Mouse (Mus musculus) myocyte (in vitro differentiated cells): ENCODE measurements around the gene Dag1. TPM values are rescaled to one million over a fixed set of nuclear protein-coding genes. Genes with fewer than 3 reads are reported as not detected.

ENCODE experiments used
- H3K27me3 ChIP-seq: one replicate; pipeline ENCODE4 v1.6.1; 2011; ENCODE audit not compliant: control insufficient read depth, insufficient read depth, insufficient read length
- H3K36me3 ChIP-seq: one replicate; pipeline ENCODE4 v1.6.1; 2011; ENCODE audit not compliant: control insufficient read depth, insufficient read depth
- H3K4me2 ChIP-seq: one replicate; pipeline ENCODE4 v1.6.1; 2011; ENCODE audit warnings: low read depth, control low read depth
- H3K4me3 ChIP-seq: one replicate; pipeline ENCODE4 v1.5.1; 2011; ENCODE audit warnings: mild to moderate bottlenecking, control low read depth, moderate library complexity
- H3K79me2 ChIP-seq: one replicate; pipeline ENCODE4 v1.6.1; 2011; ENCODE audit not compliant: control insufficient read depth, insufficient read depth
- H3ac ChIP-seq: one replicate; pipeline ENCODE4 v1.6.1; 2011; ENCODE audit not compliant: control insufficient read depth, insufficient read length
- CEBPB ChIP-seq: IDR thresholded peaks from 2 replicates; pipeline ENCODE4 v1.6.1; 2011; ENCODE audit warnings: mild to moderate bottlenecking, moderate library complexity; ENCODE audit not compliant: poor library complexity, insufficient read depth, severe bottlenecking
- E2F4 ChIP-seq: IDR thresholded peaks from one replicate; pipeline ENCODE4 v1.6.1; 2011; ENCODE audit warnings: mild to moderate bottlenecking, control low read depth, moderate library complexity; ENCODE audit not compliant: insufficient read depth
- MAX ChIP-seq: IDR thresholded peaks from one replicate; pipeline ENCODE4 v1.6.1; 2011; ENCODE audit warnings: low read depth, mild to moderate bottlenecking, control low read depth
- MYOD1 ChIP-seq, 3 experiments: IDR thresholded peaks; one replicate each; pipeline ENCODE4 v1.6.1; 2011; ENCODE audit warnings: control low read depth in 2 of 3, low read depth in 2 of 3, mild to moderate bottlenecking in 2 of 3, moderate library complexity in 1 of 3; ENCODE audit not compliant: insufficient read length in 2 of 3, control insufficient read depth in 1 of 3
- MYOG ChIP-seq, 3 experiments: IDR thresholded peaks; one replicate each; pipeline ENCODE4 v1.6.1; 2011; ENCODE audit warnings: control low read depth in 2 of 3, low read depth in 2 of 3, mild to moderate bottlenecking in 2 of 3; ENCODE audit not compliant: insufficient read length in 2 of 3, control insufficient read depth in 1 of 3, insufficient read depth in 1 of 3
- POLR2A ChIP-seq: IDR thresholded peaks from one replicate; pipeline ENCODE4 v1.6.1; 2011; ENCODE audit warnings: low read depth, mild to moderate bottlenecking, control low read depth, moderate library complexity; ENCODE audit not compliant: insufficient read length
- POLR2AphosphoS2 ChIP-seq: IDR thresholded peaks from one replicate; pipeline ENCODE4 v1.6.1; 2011; ENCODE audit warnings: low read depth, control low read depth; ENCODE audit not compliant: insufficient read length
- REST ChIP-seq: IDR thresholded peaks from one replicate; pipeline ENCODE4 v1.6.1; 2011; ENCODE audit warnings: mild to moderate bottlenecking, control low read depth, moderate library complexity; ENCODE audit not compliant: insufficient read depth, insufficient read length
- SRF ChIP-seq: IDR thresholded peaks from one replicate; pipeline ENCODE4 v1.6.1; 2011; ENCODE audit warnings: low read depth; ENCODE audit not compliant: control insufficient read depth, insufficient read length
- TCF12 ChIP-seq: IDR thresholded peaks from one replicate; pipeline ENCODE4 v1.6.1; 2011; ENCODE audit warnings: mild to moderate bottlenecking, control low read depth; ENCODE audit not compliant: poor library complexity, insufficient read depth, severe bottlenecking
- TCF3 ChIP-seq: IDR thresholded peaks from one replicate; pipeline ENCODE4 v1.6.1; 2011; ENCODE audit warnings: low read depth, control low read depth; ENCODE audit not compliant: insufficient read length
- USF1 ChIP-seq: IDR thresholded peaks from one replicate; pipeline ENCODE4 v1.6.1; 2011; ENCODE audit warnings: low read depth, mild to moderate bottlenecking, control low read depth, moderate library complexity
- polyA plus RNA-seq: library from polyadenylated mRNA; unstranded; fragments of >200 nt; fragmentation: generic; extraction: Trizol; gene quantifications from one replicate; pipeline ENCODE4 v1.2.1, GENCODE M21; 2012; ENCODE audit warnings: missing spikeins

Dag1 gene
- polyA plus RNA-seq, 1 experiment: 195 TPM

- TF ChIP-seq POLR2A (no peak), MAX (no peak), SRF (no peak), MYOD1 (IDR thresholded peaks at IDR 0.05; ENCODE audit: control insufficient read depth in 1 of 3, insufficient read length in 2 of 3, low read depth in 2 of 3) (no peak), TCF12 (no peak), TCF3 (no peak), USF1 (no peak), REST (no peak), E2F4 (no peak), POLR2AphosphoS2 (no peak), MYOG (IDR thresholded peaks at IDR 0.05; ENCODE audit: control insufficient read depth in 1 of 3, insufficient read depth in 1 of 3, insufficient read length in 2 of 3, low read depth in 2 of 3) (no peak), CEBPB (no peak)
- Histone ChIP-seq H3K4me3 (no peak overlapping the region), H3K36me3 (peaks cover 19% of the 10 kb centered on the region), H3K79me2 (peaks cover 47% of the 10 kb centered on the region), H3K4me2 (no peak overlapping the region), H3K27me3 (no peaks in the 10 kb centered on the region), H3ac (no peak overlapping the region)
These were observed 46.4 kb downstream of the Dag1 start for GRCm38 (mm10) chr9:108217406-108217805.

- Histone ChIP-seq H3K4me3 (no peak overlapping the region), H3K27me3 (no peaks in the 10 kb centered on the region), H3K36me3 (peaks cover 26% of the 10 kb centered on the region), H3K79me2 (peaks cover 34% of the 10 kb centered on the region), H3K4me2 (no peak overlapping the region), H3ac (no peak overlapping the region)
- TF ChIP-seq E2F4 (no peak), MAX (no peak), MYOG (IDR thresholded peaks at IDR 0.05; ENCODE audit: control insufficient read depth in 1 of 3, insufficient read depth in 1 of 3, insufficient read length in 2 of 3, low read depth in 2 of 3) (no peak)
These were observed 50.7 kb downstream of the Dag1 start for GRCm38 (mm10) chr9:108213105-108213504.

- no peak overlapping the region for H3ac ChIP-seq
- peaks cover 22% of the 10 kb centered on the region for H3K36me3 ChIP-seq
- no peaks in the 10 kb centered on the region for H3K27me3 ChIP-seq
- TF ChIP-seq USF1 (no peak), TCF3 (no peak), MYOD1 (IDR thresholded peaks at IDR 0.05; ENCODE audit: control insufficient read depth in 1 of 3, insufficient read length in 2 of 3, low read depth in 2 of 3) (no peak), TCF12 (no peak), POLR2AphosphoS2 (no peak), SRF (no peak), E2F4 (no peak), POLR2A (no peak), MAX (no peak), CEBPB (no peak), REST (no peak), MYOG (IDR thresholded peaks at IDR 0.05; ENCODE audit: control insufficient read depth in 1 of 3, insufficient read depth in 1 of 3, insufficient read length in 2 of 3, low read depth in 2 of 3) (no peak)
- H3K4me3 ChIP-seq: no peak overlapping the region
- H3K4me2 ChIP-seq: no peak overlapping the region
- peaks cover 34% of the 10 kb centered on the region for H3K79me2 ChIP-seq
These were observed 51.3 kb downstream of the Dag1 start for GRCm38 (mm10) chr9:108212426-108212825.

GRCm38 (mm10) chr9:108205571-108205901 lies 58.2 kb downstream of the Dag1 start:
- peaks cover 3% of the 10 kb centered on the region for H3K79me2 ChIP-seq
- H3K4me3 ChIP-seq: no peak overlapping the region
- no peak overlapping the region for H3K4me2 ChIP-seq
- H3K27me3 ChIP-seq: no peaks in the 10 kb centered on the region
- no peak overlapping the region for H3ac ChIP-seq
- H3K36me3 ChIP-seq: peaks cover 15% of the 10 kb centered on the region
- TF ChIP-seq MYOD1 (IDR thresholded peaks at IDR 0.05; ENCODE audit: control insufficient read depth in 1 of 3, insufficient read length in 2 of 3, low read depth in 2 of 3) (no peak), E2F4 (no peak), POLR2A (no peak), POLR2AphosphoS2 (no peak), TCF3 (no peak), TCF12 (no peak), MAX (no peak), CEBPB (no peak), MYOG (IDR thresholded peaks at IDR 0.05; ENCODE audit: control insufficient read depth in 1 of 3, insufficient read depth in 1 of 3, insufficient read length in 2 of 3, low read depth in 2 of 3) (no peak), USF1 (no peak), REST (no peak)

GRCm38 (mm10) chr9:108204884-108205570 lies 58.7 kb downstream of the Dag1 start:
- Histone ChIP-seq H3K4me2 (no peak overlapping the region), H3K36me3 (peaks cover 15% of the 10 kb centered on the region), H3K27me3 (no peaks in the 10 kb centered on the region), H3K4me3 (no peak overlapping the region), H3K79me2 (peaks cover 3% of the 10 kb centered on the region), H3ac (no peak overlapping the region)
- TF ChIP-seq TCF12 (no peak), USF1 (no peak)
